Mouse (Mus musculus) thymus, postnatal 14 days (tissue): ENCODE measurements around the gene Rps29.

ENCODE experiments used
- DNase-seq: peaks from one replicate; pipeline ENCODE4 v3.0.0; 2021

Gene Rps29

DNA sequence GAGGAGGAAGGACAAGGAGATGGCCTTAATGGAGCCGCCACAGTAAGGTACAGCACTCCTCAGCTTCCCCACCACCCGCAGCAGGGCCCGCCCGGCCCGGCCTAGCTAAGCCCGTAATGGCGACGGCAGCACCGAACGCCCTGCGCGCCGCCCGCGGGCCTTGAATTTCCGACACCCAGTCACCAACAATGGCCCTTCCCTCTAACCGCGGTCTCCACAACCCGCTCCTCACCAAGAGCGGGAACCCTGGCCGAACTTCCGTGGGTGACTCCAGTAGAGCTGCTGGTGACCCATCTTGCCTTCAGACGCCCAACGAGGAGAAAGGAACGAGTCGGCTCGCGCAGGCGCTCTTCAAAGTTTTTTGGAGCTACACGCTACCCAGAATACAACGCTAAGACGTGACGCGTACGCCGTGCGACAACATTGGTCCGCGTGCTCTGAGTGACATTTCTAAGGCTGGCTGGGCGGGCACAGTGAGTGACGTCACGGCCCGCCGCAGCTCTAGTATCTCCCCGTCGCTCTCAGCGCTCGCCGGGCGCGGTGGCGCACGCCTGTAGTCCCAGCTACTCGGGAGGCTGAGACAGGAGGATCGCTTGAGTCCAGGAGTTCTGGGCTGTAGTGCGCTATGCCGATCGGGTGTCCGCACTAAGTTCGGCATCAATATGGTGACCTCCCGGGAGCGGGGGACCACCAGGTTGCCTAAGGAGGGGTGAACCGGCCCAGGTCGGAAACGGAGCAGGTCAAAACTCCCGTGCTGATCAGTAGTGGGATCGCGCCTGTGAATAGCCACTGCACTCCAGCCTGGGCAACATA is at the start of gene Rps29:
Rps29 (minus strand) TSS at position 422 of the 813 bp plus-strand sequence.
- peak; percentile 96 for DNase-seq

DNA sequence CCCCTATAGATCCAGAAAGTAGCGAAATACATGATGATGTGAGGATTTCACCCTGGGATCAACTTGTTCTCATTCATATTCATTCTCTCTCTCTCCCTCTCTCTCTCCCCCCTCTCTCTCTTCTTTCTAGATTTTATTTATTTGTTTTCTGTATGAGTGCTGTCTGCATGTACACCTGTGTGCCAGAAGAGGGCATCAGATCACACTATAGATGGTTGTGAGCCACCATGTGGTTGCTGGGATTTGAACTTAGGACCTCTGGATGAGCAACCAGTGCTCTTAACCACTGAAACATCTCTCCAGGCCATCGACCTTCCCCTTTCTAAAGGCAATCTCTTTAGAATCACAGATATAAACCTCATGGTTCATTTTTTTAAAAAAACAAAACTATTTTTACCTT is 49.5 kb upstream of the Rps29 start:
- no peak for DNase-seq

DNA sequence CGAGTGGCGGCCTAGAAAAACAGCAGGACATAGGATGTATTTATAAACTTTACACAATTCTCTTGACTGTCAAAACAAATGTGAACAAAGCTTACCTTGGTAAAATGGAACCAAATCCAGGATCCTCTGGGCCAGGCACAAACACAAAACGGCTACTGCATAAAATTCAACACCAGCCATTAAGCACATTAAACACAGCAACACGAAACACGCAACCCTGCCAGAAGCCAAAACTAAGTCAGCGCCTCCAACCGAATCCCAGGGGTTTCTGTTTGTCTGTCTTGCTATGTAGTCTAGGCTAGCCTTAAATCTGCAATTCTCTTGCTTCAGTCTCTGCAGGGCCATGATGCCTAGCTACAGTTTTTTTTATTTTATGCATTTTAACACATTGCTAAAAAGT is 48.9 kb upstream of the Rps29 start:
- DNase-seq = no peak

DNA sequence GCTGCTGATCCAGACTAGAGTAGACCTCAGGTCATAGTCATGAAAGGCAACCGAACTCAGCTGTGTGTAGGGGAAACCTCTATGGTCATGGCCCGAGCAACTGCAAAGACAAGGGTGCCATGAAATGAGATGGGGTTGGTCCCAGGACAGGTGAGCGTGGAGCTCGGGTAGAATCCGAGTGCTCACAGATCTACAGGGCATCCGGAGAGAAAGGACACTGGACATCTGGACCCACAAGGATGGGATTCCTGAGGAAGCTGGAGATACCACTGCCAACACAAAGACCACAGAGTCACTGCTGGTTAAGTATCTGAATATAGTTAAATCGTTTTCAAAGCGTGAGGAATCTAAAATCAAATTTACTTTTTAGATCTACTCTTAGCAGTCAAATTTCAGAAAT is 48.4 kb upstream of the Rps29 start:
- no peak for DNase-seq

DNA sequence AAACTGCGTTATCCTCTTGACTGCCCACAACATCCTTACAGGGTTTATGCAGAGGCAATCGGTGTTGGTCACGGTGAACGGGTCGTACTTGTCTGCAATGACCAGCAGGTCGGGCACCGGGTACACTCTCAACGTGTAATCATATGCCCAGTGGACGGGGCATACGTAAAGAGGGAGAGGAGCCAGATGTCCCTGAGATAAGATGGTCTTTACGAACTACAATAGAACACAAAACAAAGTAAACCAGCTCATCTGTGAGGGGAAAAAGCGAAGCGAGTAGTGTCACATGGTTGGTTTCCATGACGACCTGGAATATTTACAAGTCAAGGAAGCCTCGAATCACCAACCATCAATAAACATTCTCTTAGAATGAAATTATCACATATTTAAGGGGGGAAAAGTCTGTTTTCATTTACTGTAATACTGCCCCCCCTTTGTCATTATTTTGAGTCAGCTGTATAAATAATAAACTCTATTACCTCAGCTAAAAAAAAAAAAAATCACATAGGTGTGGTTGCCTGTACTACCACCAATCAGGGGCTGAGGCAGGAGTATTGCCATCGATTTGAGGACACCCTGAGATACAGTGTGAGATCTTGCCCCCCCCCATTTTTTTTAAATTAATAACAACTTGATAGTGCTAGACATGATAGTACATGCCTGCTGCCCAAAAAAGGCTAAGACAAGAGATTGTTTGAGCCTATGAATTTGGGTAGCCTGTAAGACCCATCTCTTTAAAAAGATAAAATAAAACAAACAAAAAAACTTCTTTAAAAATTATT is 45.3 kb upstream of the Rps29 start, which contains the start of gene Gm49384:
Gm49384 (minus strand) TSS at position 216 of the 782 bp plus-strand sequence.
- no peak for DNase-seq

DNA sequence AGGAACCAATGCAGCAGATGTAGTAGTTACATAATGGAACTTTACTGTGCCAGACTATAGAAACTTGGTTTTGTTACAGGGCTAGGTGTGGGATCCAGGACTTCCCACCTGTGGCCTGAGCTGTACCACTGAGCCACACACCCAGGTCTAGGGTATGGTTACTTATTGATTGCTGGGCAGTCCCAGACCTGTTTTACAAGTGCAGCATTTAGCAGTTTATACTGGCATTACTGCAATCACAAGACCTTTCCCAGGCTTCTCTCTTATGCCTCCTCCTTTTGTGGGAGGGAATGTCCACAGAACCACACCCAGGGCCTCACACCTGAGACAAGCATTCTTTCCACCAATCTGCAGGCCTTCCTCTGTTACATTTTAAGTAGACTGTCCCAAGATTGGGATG is 40.0 kb upstream of the Rps29 start:
- DNase-seq = no peak

DNA sequence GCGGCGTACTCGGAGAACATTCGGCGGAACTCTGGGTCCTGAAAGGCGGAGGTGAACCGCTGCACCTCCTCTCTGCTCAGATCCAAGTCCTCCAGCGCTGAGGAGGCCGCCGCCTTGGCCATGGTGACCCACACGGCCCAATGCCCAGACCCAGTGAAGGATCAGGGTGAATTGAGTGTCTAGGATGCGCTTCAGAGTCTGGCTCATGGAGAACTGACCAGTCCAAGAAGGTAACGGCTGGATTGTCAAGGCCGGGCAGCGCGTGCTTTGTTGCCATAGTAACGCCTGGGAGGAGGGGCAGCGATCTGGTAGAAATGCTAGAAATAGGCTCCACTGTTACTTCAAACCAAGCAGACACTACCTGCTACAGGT is 39.2 kb upstream of the Rps29 start, which contains the start of gene Dnaaf2:
Dnaaf2 (minus strand) TSS at position 266 of the 372 bp plus-strand sequence.
- DNase-seq = peak; percentile 59

DNA sequence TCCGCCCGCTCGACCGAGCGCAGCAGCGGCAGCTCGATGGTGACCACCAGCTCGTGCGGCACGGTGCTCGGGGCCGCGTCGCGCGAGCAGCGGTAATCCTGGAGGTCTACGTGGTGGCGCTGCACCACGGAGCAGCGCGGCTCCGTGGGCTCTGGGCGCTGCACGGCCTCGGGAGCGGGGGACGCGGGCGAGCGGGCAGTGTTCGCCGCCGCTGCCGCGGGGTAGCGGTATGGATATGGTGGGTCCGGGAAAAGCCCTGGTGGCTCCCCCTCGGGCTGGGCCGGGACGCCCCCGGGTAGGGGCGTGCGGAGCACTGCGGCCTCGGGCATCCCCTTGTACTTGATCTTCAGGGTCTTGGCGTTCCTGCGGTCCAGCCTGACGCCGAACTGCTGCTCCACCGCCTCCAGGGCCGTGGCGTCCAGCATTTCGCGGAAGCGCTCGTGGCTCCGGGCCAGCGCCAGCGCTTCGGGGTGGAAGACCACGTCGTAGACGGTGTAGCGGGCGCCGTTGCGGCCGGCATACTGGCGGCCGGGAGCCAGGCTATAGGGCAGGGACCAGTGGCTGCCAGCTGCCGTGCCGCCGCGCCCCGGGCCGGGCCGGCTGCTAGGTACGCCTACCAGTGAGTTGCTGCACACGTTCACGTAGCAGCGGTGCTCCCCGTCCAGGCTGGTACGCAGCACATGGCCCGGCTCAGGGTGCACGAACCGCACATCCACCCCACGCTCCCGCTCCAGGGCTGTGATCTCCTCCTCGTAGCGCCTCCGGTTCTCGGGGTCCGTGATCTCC is 38.6 kb upstream of the Rps29 start:
- peak; percentile 54 for DNase-seq

DNA sequence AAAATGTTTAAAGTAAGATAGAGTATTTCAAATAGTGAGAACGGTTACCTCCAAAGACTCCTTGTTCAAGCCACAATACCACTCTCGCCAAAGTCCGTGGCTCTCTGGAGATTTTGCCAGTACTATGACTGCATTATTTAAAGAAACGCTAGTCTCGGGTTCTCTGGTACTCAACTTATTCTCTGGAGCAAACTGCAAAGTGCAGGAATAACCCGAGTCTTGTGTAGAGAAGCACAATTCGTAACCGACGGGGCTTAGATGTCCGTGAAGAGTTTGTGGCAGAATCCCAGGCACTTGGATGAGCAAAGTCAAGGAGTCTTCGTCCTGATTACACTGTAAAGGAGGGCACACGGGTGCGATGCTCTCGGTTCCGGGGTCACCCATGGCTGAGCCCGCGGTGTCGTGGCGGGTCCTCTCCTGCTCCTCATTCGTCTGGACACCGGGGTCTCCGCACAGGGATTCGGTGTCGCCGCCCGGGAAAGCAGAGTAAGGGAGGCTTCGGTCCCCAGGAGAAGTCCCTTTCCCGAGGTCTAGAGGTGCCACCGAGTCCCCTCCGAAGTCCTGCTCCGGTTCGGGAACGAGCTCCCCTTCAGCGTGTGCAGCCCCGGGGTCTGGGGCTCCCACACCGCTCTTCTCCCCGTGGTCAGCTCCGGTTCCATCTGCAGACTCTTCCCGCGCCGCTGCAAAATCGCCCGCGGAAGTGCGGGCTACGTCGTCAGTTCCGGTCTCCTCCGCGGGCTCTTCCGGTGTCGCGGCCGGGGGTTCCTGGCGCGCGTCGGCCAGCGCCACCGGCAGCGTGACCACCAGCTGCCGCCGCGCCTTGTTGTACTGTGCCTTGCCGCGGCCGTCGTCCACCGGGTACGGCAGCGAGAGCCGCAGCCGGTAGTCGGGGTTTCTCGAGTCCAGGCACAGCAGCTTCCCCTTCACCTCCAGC is 37.7 kb upstream of the Rps29 start, which contains the start of gene Gm49383:
Gm49383 (minus strand) TSS at position 661 of the 934 bp plus-strand sequence.
- DNase-seq = peak; percentile 67

DNA sequence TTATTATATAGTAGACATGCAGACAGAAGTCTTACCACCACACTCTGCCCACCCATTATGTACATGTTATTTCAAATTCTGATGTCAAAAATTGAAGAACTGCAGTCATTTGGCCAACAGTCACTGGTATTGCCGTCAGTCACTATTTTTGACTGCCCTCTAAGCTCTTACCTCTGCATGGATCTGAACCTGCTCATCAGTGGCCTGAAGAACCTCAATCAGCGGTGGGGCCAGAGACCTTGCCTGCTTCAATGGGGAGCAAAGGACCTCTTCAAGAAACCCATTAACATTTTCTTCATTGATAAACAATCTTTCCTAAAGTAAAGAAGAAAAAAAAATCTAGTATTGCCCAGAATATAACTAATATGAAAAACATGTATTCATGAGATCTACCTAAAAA is 33.7 kb upstream of the Rps29 start:
- no peak for DNase-seq

DNA sequence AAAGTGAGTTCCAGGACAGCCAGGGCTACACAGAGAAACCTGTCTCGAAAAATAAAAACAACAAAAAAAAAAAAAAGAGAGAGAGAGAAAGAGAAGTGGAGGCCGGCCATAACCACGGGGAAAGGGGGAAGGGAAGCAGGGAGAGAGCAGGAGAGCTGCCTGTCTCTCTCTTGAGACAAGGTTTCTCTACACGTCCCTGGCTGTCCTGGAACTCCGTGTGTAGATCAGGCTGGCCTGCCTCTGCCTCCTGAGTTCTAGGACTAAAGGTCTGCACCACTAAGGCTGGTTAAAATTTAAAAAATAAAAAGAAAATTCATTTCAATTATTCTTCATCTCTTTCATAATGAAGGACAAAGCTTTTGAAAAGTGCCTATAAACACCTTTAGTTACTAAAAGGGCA is 32.4 kb upstream of the Rps29 start:
- DNase-seq = no peak

DNA sequence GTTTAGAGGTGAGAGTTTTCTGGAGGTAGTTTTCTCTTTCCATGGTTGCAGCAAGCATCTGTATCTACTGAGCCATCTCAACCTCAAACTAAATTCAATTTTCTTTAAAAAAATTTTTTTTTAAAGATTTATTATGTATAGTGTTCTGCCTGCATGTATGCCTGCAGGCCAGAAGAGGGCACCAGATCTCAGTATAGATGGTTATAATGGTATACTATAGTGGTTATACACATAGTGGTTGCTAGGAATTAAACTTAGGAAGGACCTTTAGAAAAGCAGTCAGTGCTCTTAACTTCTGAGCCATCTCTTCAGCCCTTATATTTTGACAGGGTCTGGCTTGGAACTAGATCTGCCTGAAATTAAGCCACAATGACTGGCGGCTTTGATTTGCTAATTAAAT is 31.5 kb upstream of the Rps29 start:
- DNase-seq = peak; percentile 19

DNA sequence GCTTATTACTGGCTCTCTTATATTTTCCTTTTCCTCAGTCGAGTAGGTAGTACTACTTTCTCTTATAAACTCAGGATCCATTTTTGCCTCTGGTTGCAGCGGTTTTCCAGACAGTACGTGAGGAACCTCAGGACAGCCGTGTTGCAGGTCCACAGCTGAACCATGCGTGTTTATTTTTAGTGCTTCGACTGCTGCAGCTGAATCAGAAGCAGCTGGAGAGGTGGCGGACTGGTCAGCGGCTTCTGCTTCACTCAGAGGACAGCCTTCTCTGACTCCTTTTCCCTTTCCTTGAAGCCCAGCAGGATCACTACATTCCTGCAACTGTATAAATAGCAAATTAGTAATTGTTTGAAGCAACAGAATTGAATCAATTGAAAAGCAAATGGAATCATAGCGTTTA is 31.1 kb upstream of the Rps29 start:
- no peak for DNase-seq

DNA sequence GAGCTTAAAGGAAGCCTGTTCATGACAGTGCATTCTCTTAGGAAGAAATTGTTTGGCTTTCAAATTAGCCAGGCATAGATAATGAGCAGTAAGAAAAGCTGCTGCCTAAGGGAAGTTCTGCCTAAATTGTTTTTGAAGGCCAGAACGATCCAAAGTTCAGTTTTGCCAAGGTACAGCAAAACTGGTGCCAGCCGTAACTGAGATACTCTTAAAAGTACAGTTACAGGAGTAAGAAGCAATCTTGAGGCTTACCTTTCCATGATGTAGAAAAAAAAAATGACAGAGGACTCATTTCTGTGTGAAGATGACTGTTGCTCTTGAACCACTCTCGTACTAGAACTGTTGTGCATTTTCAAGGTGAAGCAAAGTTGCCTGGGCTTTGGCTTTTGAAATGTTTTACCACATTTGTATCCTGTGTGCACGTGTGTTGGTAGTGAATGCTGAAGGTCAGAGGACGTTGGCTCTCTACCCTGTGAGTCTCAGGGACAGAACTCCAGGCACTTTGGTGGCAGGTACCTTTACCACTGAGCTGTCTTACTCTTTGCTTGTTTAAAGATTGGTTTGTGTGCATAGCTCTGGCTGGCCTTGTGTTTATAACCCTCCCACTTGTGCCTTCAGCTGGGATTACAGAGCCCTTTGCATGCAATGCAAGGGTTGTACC is 28.0 kb upstream of the Rps29 start:
- no peak for DNase-seq

DNA sequence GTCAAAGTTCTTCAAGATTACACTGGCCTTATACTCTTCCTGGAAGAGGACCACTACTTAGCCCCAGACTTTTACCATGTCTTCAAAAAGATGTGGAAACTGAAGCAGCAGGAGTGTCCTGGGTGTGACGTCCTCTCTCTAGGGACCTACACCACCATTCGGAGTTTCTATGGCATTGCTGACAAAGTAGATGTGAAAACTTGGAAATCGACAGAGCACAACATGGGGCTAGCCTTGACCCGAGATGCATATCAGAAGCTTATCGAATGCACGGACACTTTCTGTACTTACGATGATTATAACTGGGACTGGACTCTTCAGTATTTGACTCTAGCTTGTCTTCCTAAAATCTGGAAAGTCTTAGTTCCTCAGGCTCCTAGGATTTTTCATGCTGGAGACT is 26.4 kb upstream of the Rps29 start:
- no peak for DNase-seq

DNA sequence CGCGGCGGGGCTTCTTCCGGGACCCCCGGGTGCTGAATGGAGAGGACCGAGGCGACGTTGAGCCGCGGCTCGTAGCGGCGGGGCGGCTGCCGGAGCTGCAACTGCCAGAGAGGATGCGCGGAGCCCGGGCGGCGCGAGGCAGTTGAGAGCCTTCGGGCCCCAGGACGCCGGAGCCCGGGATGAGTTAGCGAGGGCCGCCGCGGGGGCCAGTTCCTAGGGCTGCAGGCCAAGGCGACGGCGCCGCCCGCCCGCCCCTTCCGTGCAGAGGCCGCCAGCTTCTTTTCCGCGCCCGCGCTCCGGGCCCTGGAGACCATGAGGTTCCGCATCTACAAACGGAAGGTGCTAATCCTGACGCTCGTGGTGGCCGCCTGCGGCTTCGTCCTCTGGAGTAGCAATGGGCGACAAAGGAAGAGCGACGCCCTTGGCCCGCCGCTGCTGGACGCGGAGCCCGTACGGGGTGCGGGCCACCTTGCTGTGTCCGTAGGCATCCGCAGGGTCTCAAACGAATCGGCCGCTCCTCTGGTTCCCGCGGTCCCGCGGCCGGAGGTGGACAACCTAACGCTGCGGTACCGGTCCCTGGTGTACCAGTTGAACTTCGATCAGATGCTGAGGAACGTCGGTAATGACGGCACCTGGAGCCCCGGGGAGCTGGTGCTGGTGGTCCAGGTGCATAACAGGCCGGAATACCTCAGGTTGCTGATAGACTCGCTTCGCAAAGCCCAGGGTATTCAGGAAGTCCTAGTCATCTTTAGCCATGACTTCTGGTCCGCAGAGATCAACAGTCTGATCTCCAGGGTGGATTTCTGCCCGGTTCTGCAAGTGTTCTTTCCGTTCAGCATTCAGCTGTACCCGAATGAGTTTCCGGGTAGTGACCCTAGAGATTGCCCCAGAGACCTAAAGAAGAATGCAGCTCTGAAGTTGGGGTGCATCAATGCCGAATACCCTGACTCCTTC is 25.6 kb upstream of the Rps29 start:
- DNase-seq = no peak

DNA sequence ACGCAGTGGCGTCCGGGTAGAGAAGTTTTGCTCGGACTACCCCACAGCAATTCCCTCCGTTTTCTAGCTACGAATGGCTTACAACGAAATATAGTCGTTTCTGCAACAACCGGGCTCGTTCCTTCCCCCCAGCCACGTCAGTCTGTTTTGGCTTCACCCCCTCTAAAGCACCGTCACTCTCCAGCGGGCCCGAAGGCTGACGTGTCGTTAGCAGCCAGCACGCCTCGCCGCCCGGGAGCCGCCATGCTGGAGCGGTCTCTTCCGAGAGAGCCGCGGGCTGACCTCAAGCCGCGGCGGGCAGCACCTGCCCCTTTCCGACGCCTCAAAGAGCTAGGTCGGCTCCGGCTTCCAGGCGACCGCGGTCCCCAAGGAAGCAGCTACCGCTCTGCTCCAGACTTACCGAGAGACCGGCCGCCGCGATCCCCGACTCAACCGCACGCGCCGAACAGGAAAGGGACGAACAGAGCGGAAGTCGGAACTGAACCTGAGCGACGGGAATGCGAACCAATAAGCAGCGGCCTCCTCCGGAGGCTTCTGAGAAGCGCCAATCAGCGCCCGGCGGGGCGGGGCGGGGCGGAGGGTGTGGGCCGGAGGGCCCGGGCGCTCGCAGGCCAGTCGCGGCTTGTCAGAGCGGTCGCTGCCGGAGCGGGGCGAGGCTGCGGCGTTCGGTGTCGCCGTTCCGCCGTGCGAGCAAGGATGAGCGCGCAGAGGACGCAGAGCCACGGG is 24.8 kb upstream of the Rps29 start, which contains the start of the genes Rpl36al and Mgat2:
Rpl36al (minus strand) TSS at position 501 of the 726 bp plus-strand sequence.
Mgat2 (plus strand) TSS at position 575 of the 726 bp plus-strand sequence.
- DNase-seq = peak; percentile 99

DNA sequence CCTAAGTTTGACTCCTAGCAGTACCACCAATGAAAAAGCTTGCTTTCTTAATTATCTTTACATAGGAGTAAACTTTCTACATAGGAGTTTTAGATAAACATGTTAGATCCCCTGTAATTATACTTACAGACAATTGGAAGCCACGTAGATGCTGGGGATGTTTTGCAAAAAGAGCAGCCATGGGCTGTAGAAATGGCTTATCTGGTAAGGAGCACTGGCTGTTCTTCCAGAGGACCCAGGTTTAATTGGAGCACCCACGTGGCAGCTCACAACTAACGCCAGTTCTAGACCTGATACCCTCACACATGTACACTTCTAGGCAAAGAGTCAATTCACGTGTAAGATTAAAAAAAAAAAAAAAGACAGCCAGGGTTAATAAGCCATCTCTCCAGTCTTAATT is 22.8 kb upstream of the Rps29 start:
- DNase-seq = no peak

DNA sequence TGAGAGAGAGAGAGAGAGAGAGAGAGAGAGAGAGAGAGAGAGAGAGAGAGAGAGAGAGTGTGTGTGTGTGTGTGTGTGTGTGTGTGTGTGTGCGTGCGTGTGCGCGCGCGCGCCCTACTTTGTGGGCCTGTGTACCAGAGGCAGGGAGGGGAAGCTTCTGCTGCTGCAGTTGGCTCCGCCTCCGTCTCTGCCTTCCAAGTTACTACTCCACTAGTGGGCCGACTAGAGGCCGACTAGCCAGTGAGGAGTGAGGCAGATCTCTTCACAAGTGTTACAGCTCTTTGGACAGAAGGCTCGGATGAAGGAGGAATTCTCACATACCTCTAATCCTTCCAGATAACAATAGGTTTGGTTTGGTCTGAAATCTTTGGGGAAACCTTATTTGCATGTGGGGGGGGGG is 20.4 kb upstream of the Rps29 start:
- no peak for DNase-seq
